Mouse (Mus musculus) hindbrain, embryonic 15.5 days (tissue): ENCODE measurements around the gene Tuba1c. TPM values are rescaled to one million over a fixed set of nuclear protein-coding genes. Genes with fewer than 3 reads are reported as not detected.

Source experiments
- ATAC-seq: fragments of 200-750 bp; cut with Nextera tagmentation; 2 replicates; pipeline ENCODE4 v1.8.0; 2017; ENCODE audit warnings: low read depth, moderate number of reproducible peaks, moderate TSS enrichment; ENCODE audit not compliant: low FRiP score
- H3K27ac ChIP-seq: fragments of 300-500 bp; sonication (generic); replicated peaks from 2 replicates; pipeline ENCODE4 v1.5.1; 2015; ENCODE audit warnings: mild to moderate bottlenecking, inconsistent platforms
- H3K27me3 ChIP-seq: fragments of 300-500 bp; sonication (generic); 2 replicates; pipeline ENCODE4 v1.6.1; 2015; ENCODE audit warnings: control low read depth, inconsistent platforms
- H3K36me3 ChIP-seq: fragments of 300-500 bp; sonication (generic); 2 replicates; pipeline ENCODE4 v1.6.1; 2015; ENCODE audit warnings: control low read depth, inconsistent platforms
- H3K4me1 ChIP-seq: fragments of 300-500 bp; sonication (generic); replicated peaks from 2 replicates; pipeline ENCODE4 v1.6.1; 2015; ENCODE audit warnings: control low read depth, inconsistent platforms
- H3K4me2 ChIP-seq: fragments of 300-500 bp; sonication (generic); 2 replicates; pipeline ENCODE4 v1.6.1; 2015; ENCODE audit warnings: moderate library complexity, mild to moderate bottlenecking, inconsistent platforms
- H3K4me3 ChIP-seq: fragments of 300-500 bp; sonication (generic); 2 replicates; pipeline ENCODE4 v1.5.1; 2015; ENCODE audit warnings: mild to moderate bottlenecking, inconsistent platforms
- H3K9ac ChIP-seq: fragments of 300-500 bp; sonication (generic); 2 replicates; pipeline ENCODE4 v1.6.1; 2015; ENCODE audit warnings: inconsistent platforms
- H3K9me3 ChIP-seq: fragments of 300-500 bp; sonication (generic); 2 replicates; pipeline ENCODE4 v1.6.1; 2016; ENCODE audit warnings: control low read depth, inconsistent platforms
- WGBS: fragments of 180-500 bp; shearing (Covaris S2); methylation state at CpG from one replicate; pipeline ENCODE4 v1.1.7; 2015; 5-methylcytosine and 5-hydroxymethylcytosine counted together
- polyA plus RNA-seq: library from polyadenylated mRNA; unstranded; fragments of >200 nt; fragmentation: Nextera tagmentation; extraction: Ambion mirVana; gene quantifications from 2 replicates; pipeline ENCODE4 v1.2.1, GENCODE M21; 2015

Tuba1c gene
- polyA plus RNA-seq, 1 experiment from 2014 or later: 22.5 TPM

- no peaks in the 10 kb centered on the region for H3K36me3 ChIP-seq
- 39% methylated on average over 14 of the region's 14 CpGs for WGBS
- H3K4me2 ChIP-seq: peak overlapping the region; percentile 54; the same call in 1 of the 2 replicates
- ATAC-seq: no peak
- H3K9ac ChIP-seq: no peak overlapping the region
- peaks cover 29% of the 10 kb centered on the region for H3K4me1 ChIP-seq
- H3K27ac ChIP-seq: 0 out of 2 replicates have a peak overlapping the region, but pooled peaks have one; percentile 5
- H3K27me3 ChIP-seq: no peaks in the 10 kb centered on the region
- no peak overlapping the region for H3K4me3 ChIP-seq
- H3K9me3 ChIP-seq: no peaks in the 10 kb centered on the region
Measured at GRCm38 (mm10) chr15:99000535-99001283, 29.0 kb upstream of the Tuba1c start.

DNA sequence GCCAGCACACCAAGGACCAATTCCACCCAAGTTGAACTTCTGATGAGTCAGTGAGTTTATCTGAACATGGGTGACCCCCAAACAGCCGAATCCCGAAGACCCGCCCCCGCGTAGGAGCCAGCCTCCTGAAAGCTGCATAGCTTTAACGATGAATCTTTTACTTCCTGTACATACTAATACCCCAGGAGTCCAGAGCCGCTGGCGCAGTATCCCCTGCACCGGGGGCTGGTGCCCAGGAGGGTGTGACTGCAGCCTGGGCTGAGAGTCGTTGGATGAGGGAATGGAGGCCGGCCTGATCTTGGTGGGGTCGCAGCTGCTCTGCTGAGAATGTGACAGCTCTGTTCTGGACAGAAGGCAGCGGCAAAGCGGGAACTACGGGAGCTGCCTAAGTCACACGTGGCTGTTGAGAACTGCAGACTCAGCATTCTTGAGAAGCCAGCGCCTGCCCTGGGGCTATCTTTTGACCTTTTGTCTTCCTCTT, 28.2 kb upstream of the Tuba1c start:
- Histone ChIP-seq H3K4me2 (peak overlapping the region; percentile 54), H3K27me3 (no peaks in the 10 kb centered on the region), H3K9ac (no peak overlapping the region), H3K4me3 (peak overlapping the region; percentile 25), H3K27ac (no peak overlapping the region; the same call in 1 of the 2 replicates), H3K9me3 (no peaks in the 10 kb centered on the region), H3K4me1 (peaks cover 26% of the 10 kb centered on the region), H3K36me3 (no peaks in the 10 kb centered on the region)
- ATAC-seq: peak; percentile 24; the same call in 1 of the 2 replicates
- 14% methylated on average over 17 of the region's 17 CpGs for WGBS

DNA sequence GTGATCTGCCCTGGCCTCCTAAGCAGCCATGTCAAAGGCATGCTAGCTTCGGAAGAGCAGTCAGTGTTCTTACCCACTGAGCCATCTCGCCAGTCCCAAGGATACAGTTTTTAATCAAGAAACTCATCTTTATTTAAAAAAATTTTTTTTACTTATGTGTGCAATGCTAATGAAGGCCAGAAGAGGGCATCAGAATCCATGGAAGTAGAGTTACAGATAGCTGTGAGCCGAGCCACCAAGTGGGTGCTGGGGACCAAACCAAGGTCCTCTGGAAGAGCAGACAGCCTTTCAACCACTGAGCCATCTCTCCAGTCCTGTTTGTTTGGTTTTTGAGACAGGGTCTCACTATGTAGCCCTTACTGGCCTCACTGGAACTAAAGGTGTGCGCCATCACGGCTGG, 26.1 kb upstream of the Tuba1c start:
- H3K9me3 ChIP-seq: no peaks in the 10 kb centered on the region
- H3K27ac ChIP-seq: no peak overlapping the region
- H3K4me3 ChIP-seq: no peak overlapping the region
- no peak for ATAC-seq
- WGBS: 94% methylated on average over 5 of the region's 5 CpGs
- no peak overlapping the region for H3K4me2 ChIP-seq
- no peak overlapping the region for H3K9ac ChIP-seq
- H3K36me3 ChIP-seq: no peaks in the 10 kb centered on the region
- no peaks in the 10 kb centered on the region for H3K27me3 ChIP-seq
- peaks cover 16% of the 10 kb centered on the region for H3K4me1 ChIP-seq

GRCm38 (mm10) chr15:99008801-99009241, 20.9 kb upstream of the Tuba1c start:
- no peaks in the 10 kb centered on the region for H3K36me3 ChIP-seq

GRCm38 (mm10) chr15:99010896-99011295, 18.8 kb upstream of the Tuba1c start:
- no peak overlapping the region for H3K9ac ChIP-seq
- H3K4me3 ChIP-seq: no peak overlapping the region
- H3K27me3 ChIP-seq: no peaks in the 10 kb centered on the region
- no peak for ATAC-seq
- 87% methylated on average over 2 of the region's 2 CpGs for WGBS
- H3K9me3 ChIP-seq: no peaks in the 10 kb centered on the region
- H3K27ac ChIP-seq: no peak overlapping the region
- no peak overlapping the region for H3K4me2 ChIP-seq
- H3K4me1 ChIP-seq: no peaks in the 10 kb centered on the region
- H3K36me3 ChIP-seq: no peaks in the 10 kb centered on the region

More at GRCm38 (mm10) chr15:99008801-99009241, 20.9 kb upstream of the Tuba1c start:
- 71% methylated on average over 6 of the region's 6 CpGs for WGBS
- no peaks in the 10 kb centered on the region for H3K4me1 ChIP-seq
- ATAC-seq: no peak
- no peaks in the 10 kb centered on the region for H3K27me3 ChIP-seq
- H3K4me3 ChIP-seq: no peak overlapping the region
- no peaks in the 10 kb centered on the region for H3K9me3 ChIP-seq
- H3K4me2 ChIP-seq: no peak overlapping the region
- H3K9ac ChIP-seq: no peak overlapping the region
- H3K27ac ChIP-seq: no peak overlapping the region

DNA sequence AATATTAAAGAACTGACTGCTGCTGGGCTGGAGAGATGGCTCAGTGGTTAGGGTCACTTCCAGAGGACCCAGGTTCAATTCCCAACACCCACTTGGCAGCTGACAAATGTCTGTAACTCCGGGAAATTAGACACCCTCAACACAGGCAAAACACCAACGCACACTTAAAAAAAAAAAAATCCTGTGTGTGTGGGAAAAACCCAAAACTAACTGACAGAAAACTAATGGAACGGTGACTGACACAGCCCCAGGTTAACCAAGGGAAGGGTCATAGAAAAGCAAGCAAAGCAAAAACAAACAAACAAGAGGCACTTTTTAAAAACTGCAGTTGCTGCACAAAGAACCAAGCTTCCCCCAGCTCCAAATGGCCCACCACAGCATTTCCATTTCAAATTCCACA, 17.7 kb upstream of the Tuba1c start:
- no peaks in the 10 kb centered on the region for H3K27me3 ChIP-seq
- H3K4me2 ChIP-seq: no peak overlapping the region
- H3K9ac ChIP-seq: no peak overlapping the region
- WGBS: 85% methylated on average over 3 of the region's 3 CpGs
- no peaks in the 10 kb centered on the region for H3K4me1 ChIP-seq
- H3K9me3 ChIP-seq: no peaks in the 10 kb centered on the region
- no peaks in the 10 kb centered on the region for H3K36me3 ChIP-seq
- no peak overlapping the region for H3K27ac ChIP-seq
- ATAC-seq: no peak
- no peak overlapping the region for H3K4me3 ChIP-seq

- WGBS: 79% methylated on average over 9 of the region's 9 CpGs
- no peak overlapping the region for H3K4me2 ChIP-seq
- H3K27ac ChIP-seq: no peak overlapping the region
- no peak overlapping the region for H3K9ac ChIP-seq
- H3K36me3 ChIP-seq: no peaks in the 10 kb centered on the region
- no peak for ATAC-seq
- H3K4me1 ChIP-seq: peaks cover 11% of the 10 kb centered on the region; the same call in 1 of the 2 replicates
- H3K27me3 ChIP-seq: no peaks in the 10 kb centered on the region
- H3K9me3 ChIP-seq: no peaks in the 10 kb centered on the region
- H3K4me3 ChIP-seq: no peak overlapping the region
Measured at GRCm38 (mm10) chr15:99014496-99015030, 15.1 kb upstream of the Tuba1c start.

- H3K27ac ChIP-seq: peak overlapping the region; percentile 66
- no peak overlapping the region for H3K4me2 ChIP-seq
- no peak for ATAC-seq
- 77% methylated on average over 8 of the region's 8 CpGs for WGBS
- no peaks in the 10 kb centered on the region for H3K9me3 ChIP-seq
- no peaks in the 10 kb centered on the region for H3K36me3 ChIP-seq
- H3K4me1 ChIP-seq: peaks cover 11% of the 10 kb centered on the region; the same call in 1 of the 2 replicates
- H3K27me3 ChIP-seq: no peaks in the 10 kb centered on the region
- no peak overlapping the region for H3K9ac ChIP-seq
- no peak overlapping the region for H3K4me3 ChIP-seq
Measured at GRCm38 (mm10) chr15:99017355-99017761, 12.3 kb upstream of the Tuba1c start.

DNA sequence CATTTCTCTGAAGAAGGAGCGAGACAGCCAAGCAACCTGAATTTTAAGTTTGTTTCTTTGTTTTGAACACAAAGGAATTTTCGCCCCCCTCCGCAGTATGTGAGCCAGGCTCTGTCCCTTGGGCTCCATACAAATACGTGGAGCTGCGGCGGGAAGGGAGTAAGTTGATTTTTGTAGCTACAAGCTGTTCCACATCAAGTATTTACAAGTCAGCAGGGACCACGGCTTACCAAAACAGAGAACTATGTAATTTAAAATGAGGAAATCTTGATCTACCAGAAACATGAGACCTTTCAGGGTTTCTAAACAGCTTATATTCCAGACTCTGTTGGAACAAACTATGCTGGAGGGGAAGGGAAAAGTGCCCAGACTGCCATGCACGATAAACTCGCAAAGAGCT, 11.7 kb upstream of the Tuba1c start:
- WGBS: 44% methylated on average over 9 of the region's 9 CpGs
- no peaks in the 10 kb centered on the region for H3K9me3 ChIP-seq
- peak overlapping the region; percentile 66 for H3K27ac ChIP-seq
- no peak overlapping the region for H3K9ac ChIP-seq
- H3K4me3 ChIP-seq: no peak overlapping the region
- H3K27me3 ChIP-seq: no peaks in the 10 kb centered on the region
- H3K4me2 ChIP-seq: no peak overlapping the region
- H3K36me3 ChIP-seq: no peaks in the 10 kb centered on the region
- no peak for ATAC-seq
- H3K4me1 ChIP-seq: peaks cover 11% of the 10 kb centered on the region; the same call in 1 of the 2 replicates

DNA sequence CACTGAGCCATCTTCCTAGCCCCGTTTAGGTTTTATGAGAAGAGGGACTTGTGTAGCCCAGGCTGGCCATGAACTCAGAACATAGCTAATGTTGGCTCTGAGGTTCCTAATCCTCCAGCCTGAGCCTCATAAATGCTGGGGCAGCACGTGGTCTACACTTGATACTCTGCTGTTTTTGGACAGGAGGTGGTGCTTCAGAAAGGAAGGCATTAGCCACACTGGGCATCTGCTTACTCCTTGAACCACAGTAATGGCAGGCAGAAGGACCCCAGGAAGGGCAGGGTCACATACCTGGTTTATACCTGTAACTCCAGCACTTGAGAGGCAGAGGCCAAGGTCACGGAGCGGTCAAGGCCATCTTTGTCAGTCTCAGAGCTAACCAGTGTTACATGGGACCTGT, 11.1 kb upstream of the Tuba1c start:
- no peaks in the 10 kb centered on the region for H3K27me3 ChIP-seq
- H3K4me3 ChIP-seq: no peak overlapping the region
- no peaks in the 10 kb centered on the region for H3K9me3 ChIP-seq
- peaks cover 11% of the 10 kb centered on the region; the same call in 1 of the 2 replicates for H3K4me1 ChIP-seq
- WGBS: 86% methylated on average over 4 of the region's 4 CpGs
- H3K9ac ChIP-seq: no peak overlapping the region
- ATAC-seq: no peak
- H3K36me3 ChIP-seq: no peaks in the 10 kb centered on the region
- H3K27ac ChIP-seq: peak overlapping the region; percentile 66
- H3K4me2 ChIP-seq: no peak overlapping the region

DNA sequence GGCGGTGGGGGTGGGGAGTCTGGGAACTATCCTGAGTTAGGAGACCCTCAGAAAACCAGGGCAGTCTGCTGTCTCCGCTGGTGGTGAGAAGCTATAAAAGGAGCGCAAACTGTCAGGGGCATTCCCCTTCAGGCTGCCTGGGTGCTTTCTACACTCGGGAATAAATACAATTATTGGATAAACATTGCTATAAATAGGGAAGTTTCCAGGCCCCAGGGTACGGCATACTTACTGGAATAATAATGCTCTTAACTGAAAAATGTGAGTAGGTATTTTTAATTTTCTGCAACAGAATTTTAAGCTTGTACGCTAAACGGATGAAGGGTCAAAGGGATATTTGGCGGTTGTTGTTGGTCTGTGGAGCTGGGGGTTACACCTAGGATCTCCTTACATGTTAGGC, 10.3 kb upstream of the Tuba1c start:
- H3K4me1 ChIP-seq: peaks cover 11% of the 10 kb centered on the region; the same call in 1 of the 2 replicates
- WGBS: 57% methylated on average over 8 of the region's 8 CpGs
- H3K9ac ChIP-seq: no peak overlapping the region
- ATAC-seq: no peak
- no peaks in the 10 kb centered on the region for H3K9me3 ChIP-seq
- no peaks in the 10 kb centered on the region for H3K36me3 ChIP-seq
- no peaks in the 10 kb centered on the region for H3K27me3 ChIP-seq
- H3K27ac ChIP-seq: no peak overlapping the region
- H3K4me2 ChIP-seq: peak overlapping the region; percentile 11; the same call in 1 of the 2 replicates
- H3K4me3 ChIP-seq: no peak overlapping the region

DNA sequence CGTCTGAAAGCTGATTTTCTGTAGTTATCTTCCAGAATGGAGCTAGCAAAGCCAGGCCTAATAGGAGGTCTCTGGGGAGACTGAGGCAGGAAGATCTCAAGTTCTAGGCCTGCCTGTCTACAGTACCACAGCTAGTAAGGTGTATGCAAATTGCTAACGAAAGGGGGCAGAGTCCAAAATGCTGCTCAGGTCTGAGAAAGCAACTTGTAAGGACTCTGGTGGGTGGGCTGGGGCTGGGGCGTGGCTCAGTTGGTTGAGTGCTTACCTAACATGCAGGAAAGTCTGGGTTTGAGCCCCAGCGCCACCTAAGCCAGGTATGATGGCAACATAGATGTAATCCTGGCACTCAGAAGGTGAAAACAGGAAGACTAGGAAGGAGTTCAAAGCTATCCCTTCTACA, 9.5 kb upstream of the Tuba1c start:
- Histone ChIP-seq H3K9ac (no peak overlapping the region), H3K36me3 (no peaks in the 10 kb centered on the region), H3K4me3 (no peak overlapping the region), H3K9me3 (no peaks in the 10 kb centered on the region), H3K4me2 (no peak overlapping the region), H3K27me3 (no peaks in the 10 kb centered on the region), H3K4me1 (peaks cover 11% of the 10 kb centered on the region; the same call in 1 of the 2 replicates), H3K27ac (no peak overlapping the region)
- 91% methylated on average over 4 of the region's 4 CpGs for WGBS
- no peak for ATAC-seq
